Mouse (Mus musculus) heart, postnatal 0 days (tissue): ENCODE data around the gene Frmpd4.

Source experiments
- CTCF ChIP-seq: IDR thresholded peaks from 2 replicates; pipeline ENCODE4 v1.5.1; 2016; ENCODE audit warnings: antibody characterized with exemption, control low read depth, low read depth
- EP300 ChIP-seq: IDR thresholded peaks from 2 replicates; pipeline ENCODE4 v1.6.1; 2016; ENCODE audit warnings: antibody characterized with exemption, low read depth

- TF ChIP-seq CTCF: no peak
- no peak for TF ChIP-seq EP300
These were observed 857.5 kb downstream of the Frmpd4 start for GRCm38 (mm10) chrX:167719564-167719981.
